Mouse (Mus musculus) ES-E14 (cell line): ENCODE data around the gene Mfap3l. TPM values are rescaled to one million over a fixed set of nuclear protein-coding genes. Genes with fewer than 3 reads are reported as not detected.

Experiments
- DNase-seq: peaks from one replicate; pipeline ENCODE4 v3.0.0-alpha.2; 2013; ENCODE audit warnings: low read depth, low spot score
- H3K27ac ChIP-seq: 2 replicates; pipeline ENCODE4 v1.5.1; 2012; ENCODE audit warnings: low read depth, mild to moderate bottlenecking, low read length, moderate library complexity, mixed read lengths; ENCODE audit not compliant: poor library complexity, insufficient read depth, severe bottlenecking
- H3K36me3 ChIP-seq: 2 replicates; pipeline ENCODE4 v1.6.1; 2012; ENCODE audit warnings: mild to moderate bottlenecking, low read length, moderate library complexity, mixed read lengths; ENCODE audit not compliant: control insufficient read depth, poor library complexity, insufficient read depth, severe bottlenecking
- H3K4me1 ChIP-seq, 2 experiments: fragments of 150-350 bp in 1 of 2; sonication (generic) in 1 of 2; 2 replicates each; pipeline ENCODE4 v1.6.1; 2012; ENCODE audit warnings: low read length in 2 of 2, mild to moderate bottlenecking in 1 of 2, mixed read lengths in 1 of 2; ENCODE audit not compliant: control insufficient read depth in 2 of 2, insufficient read depth in 2 of 2, poor library complexity in 1 of 2
- H3K4me3 ChIP-seq, 2 experiments: fragments of 150-350 bp in 1 of 2; sonication (generic) in 1 of 2; 2 replicates each; pipeline ENCODE4 v1.5.1; 2012; ENCODE audit warnings: low read length in 2 of 2, low read depth in 1 of 2, mild to moderate bottlenecking in 1 of 2, mixed read lengths in 1 of 2; ENCODE audit not compliant: insufficient read depth in 1 of 2, poor library complexity in 1 of 2, severe bottlenecking in 1 of 2
- H3K9ac ChIP-seq: 2 replicates; pipeline ENCODE4 v1.6.1; 2012; ENCODE audit warnings: low read depth, mild to moderate bottlenecking, low read length, mixed read lengths; ENCODE audit not compliant: poor library complexity, insufficient read depth, severe bottlenecking
- H3K9me3 ChIP-seq: fragments of 150-350 bp; sonication (generic); 2 replicates; pipeline ENCODE4 v1.6.1; 2012; ENCODE audit warnings: low read depth, mild to moderate bottlenecking, low read length; ENCODE audit not compliant: control insufficient read depth, insufficient read depth
- CHD2 ChIP-seq: IDR thresholded peaks from 2 replicates; pipeline ENCODE4 v1.6.1; 2014; ENCODE audit warnings: mild to moderate bottlenecking, low read depth, low read length, inconsistent platforms
- HCFC1 ChIP-seq: IDR thresholded peaks from 2 replicates; pipeline ENCODE4 v1.6.1; 2012; ENCODE audit warnings: low read length, inconsistent platforms, borderline replicate concordance; ENCODE audit not compliant: insufficient read depth
- MAFK ChIP-seq: IDR thresholded peaks from 2 replicates; pipeline ENCODE4 v1.6.1; 2014; ENCODE audit warnings: mild to moderate bottlenecking, low read depth, low read length, inconsistent platforms; ENCODE audit not compliant: insufficient read depth
- ZC3H11A ChIP-seq: IDR thresholded peaks from 2 replicates; pipeline ENCODE4 v1.6.1; 2012; ENCODE audit warnings: low read depth, mild to moderate bottlenecking, inconsistent platforms, low read length, borderline replicate concordance
- ZNF384 ChIP-seq: IDR thresholded peaks from 2 replicates; pipeline ENCODE4 v1.6.1; 2012; ENCODE audit warnings: low read depth, low read length, inconsistent platforms
- in situ Hi-C, 2 experiments: fragments of 600-800 bp; cut with MboI; formaldehyde crosslinking; loops; one replicate each; pipeline ENCODE4 v1.15.1; 2025; ENCODE audit warnings: low sequenced_read_pairs in 2 of 2, inconsistent platforms in 1 of 2; ENCODE audit not compliant: unreplicated experiment in 2 of 2
- total RNA-seq: library from RNA; depleted of rRNA; stranded (reverse); fragments of 300-350 nt; gene quantifications from 2 replicates; pipeline ENCODE4 v1.2.3, GENCODE M21; 2012

The Mfap3l gene
- total RNA-seq, 1 experiment = 9.1 TPM

- no peaks in the 10 kb centered on the region for H3K9me3 ChIP-seq
- peaks cover 0 to 5% of the 10 kb centered on the region in 2 experiments; a peak in 1 of 4 replicates for H3K4me1 ChIP-seq
- no peak overlapping the region for H3K27ac ChIP-seq
- H3K36me3 ChIP-seq = no peaks in the 10 kb centered on the region
- H3K4me3 ChIP-seq = no peak overlapping the region
- DNase-seq = no peak
- in situ Hi-C loops = loop anchor here in 1 of 2 experiments (25.0 kb wide), 1 partner anchor 234 kb away; no protein-coding TSS in a partner anchor
- H3K9ac ChIP-seq = no peak overlapping the region
- TF ChIP-seq CHD2 (no peak), ZC3H11A (no peak), HCFC1 (no peak), MAFK (no peak), ZNF384 (no peak)
Observed at GRCm38 (mm10) chr8:60627937-60628336, 4.7 kb upstream of the Mfap3l start.

- TF ChIP-seq ZC3H11A (no peak), HCFC1 (no peak), CHD2 (no peak), MAFK (no peak), ZNF384 (no peak)
- Histone ChIP-seq H3K36me3 (no peaks in the 10 kb centered on the region), H3K9me3 (no peaks in the 10 kb centered on the region), H3K4me1 (peaks cover 0 to 5% of the 10 kb centered on the region in 2 experiments; a peak in 1 of 4 replicates), H3K4me3 (no peak overlapping the region), H3K9ac (no peak overlapping the region), H3K27ac (no peak overlapping the region)
- in situ Hi-C loops = loop anchor here in 1 of 2 experiments (25.0 kb wide), 1 partner anchor 233 kb away; no protein-coding TSS in a partner anchor
- DNase-seq = no peak
Observed at GRCm38 (mm10) chr8:60629059-60629458, 3.6 kb upstream of the Mfap3l start.

GRCm38 (mm10) chr8:60631504-60631934, 1.1 kb upstream of the Mfap3l start:
- Histone ChIP-seq H3K4me1 (peaks cover 0 to 5% of the 10 kb centered on the region in 2 experiments; a peak in 1 of 4 replicates), H3K4me3 (peak overlapping the region; percentile 10 to 66; a peak in 3 of 4 replicates), H3K9ac (no peak overlapping the region), H3K36me3 (no peaks in the 10 kb centered on the region), H3K9me3 (no peaks in the 10 kb centered on the region), H3K27ac (no peak overlapping the region)
- TF ChIP-seq MAFK (peak; percentile 32; the same call in 1 of the 2 replicates), CHD2 (no peak), HCFC1 (no peak), ZNF384 (peak; percentile 99), ZC3H11A (no peak)
- in situ Hi-C loops = loop anchor here in 1 of 2 experiments (25.0 kb wide), 1 partner anchor 231 kb away; no protein-coding TSS in a partner anchor
- DNase-seq = peak; percentile 65

- H3K9ac ChIP-seq = peak overlapping the region; percentile 52
- no peak for TF ChIP-seq ZNF384
- TF ChIP-seq HCFC1 = no peak
- no peak for TF ChIP-seq CHD2
- no peak for TF ChIP-seq ZC3H11A
- no peak for TF ChIP-seq MAFK
- no peaks in the 10 kb centered on the region for H3K36me3 ChIP-seq
- H3K27ac ChIP-seq = no peak overlapping the region
- H3K9me3 ChIP-seq = no peaks in the 10 kb centered on the region
- peak overlapping the region; percentile 66 to 71 for H3K4me3 ChIP-seq
- no peak for DNase-seq
- H3K4me1 ChIP-seq = peaks cover 0 to 5% of the 10 kb centered on the region in 2 experiments; a peak in 1 of 4 replicates
- in situ Hi-C loops = loop anchor here in 1 of 2 experiments (25.0 kb wide), 1 partner anchor 229 kb away; no protein-coding TSS in a partner anchor
Observed at GRCm38 (mm10) chr8:60632933-60633655, 467 bp downstream of the Mfap3l start.
